Mouse (Mus musculus) heart, adult 2 months (tissue): ENCODE results near the gene Efhc1.

Experiments
- CTCF ChIP-seq: fragments of 200-600 bp; IDR thresholded peaks from 2 replicates; pipeline ENCODE4 v1.8.1; 2022; ENCODE audit warnings: antibody characterized with exemption, mild to moderate bottlenecking, moderate library complexity
- EP300 ChIP-seq: fragments of 200-500 bp; IDR thresholded peaks from 2 replicates; pipeline ENCODE4 v1.6.1; 2011; ENCODE audit warnings: low read depth, low read length, control low read depth; ENCODE audit not compliant: insufficient read depth
- POLR2A ChIP-seq: fragments of 200-500 bp; IDR thresholded peaks from 2 replicates; pipeline ENCODE4 v1.6.1; 2011; ENCODE audit warnings: mild to moderate bottlenecking, low read depth, low read length, control low read depth; ENCODE audit not compliant: insufficient read depth

DNA sequence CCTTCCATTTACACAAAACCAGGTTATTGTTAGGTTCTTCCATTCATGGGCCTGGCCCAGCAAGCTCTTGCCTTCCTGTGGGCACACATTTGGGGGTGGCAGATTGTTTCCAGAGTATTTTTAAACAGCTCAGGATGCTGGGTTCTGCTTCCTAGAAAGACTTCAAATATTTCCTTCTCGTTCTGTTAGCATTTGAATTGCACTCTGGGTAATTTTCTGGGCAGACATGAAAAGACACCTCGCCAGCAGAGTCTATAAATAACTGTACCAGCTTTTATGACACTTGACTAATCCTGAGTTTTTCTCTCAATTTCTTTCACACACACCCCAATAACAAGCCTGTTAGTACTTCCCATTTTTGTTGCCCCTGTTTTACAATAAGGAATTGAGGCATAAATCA, 10.1 kb upstream of the Efhc1 start:
- TF ChIP-seq CTCF, result no peak
- no peak for TF ChIP-seq EP300
- no peak for TF ChIP-seq POLR2A
